Mouse (Mus musculus) T-helper 1 cell (primary cell): ENCODE measurements around the gene Cycs.

Source experiments
- in situ Hi-C: fragments of 300-600 bp; cut with MboI, MseI; formaldehyde crosslinking; loops from one replicate; pipeline ENCODE4 v1.15.1; 2025; ENCODE audit warnings: high pct_unique_total_duplicates

The Cycs gene

DNA sequence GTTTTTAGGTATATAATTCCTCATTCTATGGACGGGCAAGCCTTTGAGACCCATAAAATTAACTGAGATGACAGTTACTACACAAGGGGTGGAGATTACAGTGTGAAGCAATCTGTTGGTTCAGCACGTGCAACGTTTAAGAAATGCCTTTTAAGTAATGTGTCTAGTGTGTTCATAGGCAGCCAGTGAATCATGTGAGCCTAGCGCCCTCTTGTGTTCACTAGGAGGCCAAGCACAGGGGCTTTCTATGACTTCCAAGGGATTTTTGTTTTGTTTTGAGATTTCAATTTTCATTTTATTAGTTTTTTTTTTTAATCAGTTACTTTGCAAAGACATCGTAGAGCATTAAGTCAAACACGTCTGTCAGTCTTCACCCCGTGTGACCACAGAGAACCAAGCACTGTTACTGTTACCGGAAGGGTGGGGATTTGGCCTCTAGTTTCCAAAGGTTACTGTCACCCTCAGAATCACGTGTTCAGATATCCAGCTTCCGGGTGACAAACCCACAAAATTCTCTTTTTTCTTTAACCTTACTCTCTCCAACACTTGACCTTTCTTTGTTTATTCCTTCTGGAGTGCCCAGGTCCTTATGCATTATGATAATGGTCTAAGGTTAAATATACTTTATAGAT lies 20.8 kb downstream of the Cycs start:
- in situ Hi-C loops: no loop called here

DNA sequence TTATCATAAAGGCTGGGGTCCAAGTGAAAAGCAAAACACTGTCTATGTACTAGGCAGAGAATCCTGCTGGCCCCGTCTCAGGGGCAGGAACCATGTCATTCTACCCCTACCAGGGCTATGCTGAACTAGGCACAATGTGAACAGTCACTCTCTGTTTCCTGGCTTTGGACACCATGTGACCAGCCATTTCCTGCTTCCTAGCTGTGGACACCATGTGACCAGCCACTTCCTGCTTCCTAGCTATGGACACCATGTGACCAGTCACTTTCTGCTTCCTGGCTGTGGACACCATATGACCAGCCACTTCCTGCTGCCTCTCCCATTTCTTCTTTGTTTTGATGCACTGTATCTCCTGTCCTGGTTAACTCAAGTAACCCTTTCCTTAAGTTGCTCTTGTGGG lies 23.8 kb downstream of the Cycs start:
- in situ Hi-C loops: no loop called here

DNA sequence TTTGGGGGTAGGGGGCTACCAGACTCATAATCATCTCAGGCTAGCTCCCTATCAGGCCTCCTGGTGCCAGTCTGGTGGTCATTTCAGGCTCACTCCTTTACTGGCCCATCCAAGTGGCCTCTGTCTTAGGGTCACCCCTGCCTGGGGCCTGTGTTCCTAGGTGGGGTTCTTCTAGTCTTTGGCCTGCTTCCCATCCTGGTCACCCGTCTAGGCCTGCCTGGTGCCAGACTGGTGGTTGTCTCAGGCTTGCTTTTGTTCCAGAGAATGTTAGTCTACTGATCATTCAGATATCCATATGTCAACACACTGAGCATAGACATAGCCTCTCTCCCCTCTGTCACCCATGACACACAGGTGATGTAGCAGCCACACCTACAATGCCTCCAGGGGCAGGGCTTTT lies 26.7 kb downstream of the Cycs start:
- in situ Hi-C loops: loop anchor here (5.0 kb wide), 1 partner anchor 237 kb away; no protein-coding TSS in a partner anchor

DNA sequence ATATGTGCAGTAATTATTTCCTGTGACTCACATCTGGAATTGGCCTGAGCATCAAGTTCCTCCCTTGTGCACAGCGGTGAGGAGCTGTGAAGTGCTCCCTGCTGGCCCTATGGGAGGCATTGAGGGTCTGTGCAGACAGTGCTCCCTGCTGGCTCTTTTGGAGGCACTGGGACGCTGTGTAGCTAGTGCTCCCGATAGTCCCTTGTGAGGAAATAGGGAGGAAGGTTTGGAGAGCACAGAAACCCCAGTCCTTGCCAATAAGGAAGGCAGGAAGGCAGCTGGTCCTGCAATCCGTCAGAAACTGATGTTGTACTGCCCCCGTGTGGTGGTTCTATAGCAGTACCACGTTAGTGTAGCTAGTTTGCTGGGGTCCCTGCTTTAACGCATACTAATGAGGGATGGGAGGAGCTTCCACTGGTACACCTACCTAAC lies 29.9 kb downstream of the Cycs start:
- in situ Hi-C loops: loop anchor here (5.0 kb wide), 1 partner anchor 234 kb away; no protein-coding TSS in a partner anchor

DNA sequence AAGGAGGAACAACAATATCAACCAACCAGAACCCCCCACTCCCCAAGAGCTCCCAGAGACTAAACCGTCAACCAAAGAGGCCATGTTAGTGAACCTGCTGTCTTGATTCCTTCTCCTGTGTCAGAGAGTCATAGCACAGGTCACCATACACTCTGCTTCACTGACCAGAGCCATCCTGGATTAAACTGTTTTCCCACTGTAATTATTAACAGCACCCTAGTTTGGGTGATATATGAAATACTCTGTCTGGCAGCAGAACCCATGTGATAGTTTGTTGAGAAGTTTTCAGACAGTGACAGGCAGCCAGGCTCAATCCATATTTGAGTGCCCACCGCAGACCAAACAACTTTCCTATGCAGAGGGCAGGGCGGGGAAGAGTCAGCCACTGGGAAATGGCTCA lies 31.0 kb downstream of the Cycs start:
- in situ Hi-C loops: loop anchor here (5.0 kb wide), 1 partner anchor 233 kb away; no protein-coding TSS in a partner anchor

DNA sequence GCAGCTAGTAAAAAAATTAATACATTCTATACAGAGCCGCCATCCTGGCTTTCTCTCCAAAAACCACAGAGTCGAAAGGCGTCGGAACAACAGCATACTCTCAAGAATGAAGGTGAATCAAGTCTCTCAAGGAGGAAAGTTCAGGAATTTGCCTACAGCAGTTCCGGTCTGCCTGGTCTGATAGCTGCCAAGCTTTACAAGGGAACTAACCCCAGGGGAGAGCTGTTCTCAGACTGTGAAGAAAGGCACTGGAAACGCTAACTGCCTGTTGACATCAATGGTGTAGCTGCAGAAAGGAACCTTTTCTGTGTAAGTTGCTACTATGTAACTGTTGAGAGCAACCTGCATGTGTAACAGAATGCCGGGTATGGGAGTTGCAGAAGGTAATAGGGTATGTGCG lies 34.4 kb downstream of the Cycs start:
- in situ Hi-C loops: no loop called here

DNA sequence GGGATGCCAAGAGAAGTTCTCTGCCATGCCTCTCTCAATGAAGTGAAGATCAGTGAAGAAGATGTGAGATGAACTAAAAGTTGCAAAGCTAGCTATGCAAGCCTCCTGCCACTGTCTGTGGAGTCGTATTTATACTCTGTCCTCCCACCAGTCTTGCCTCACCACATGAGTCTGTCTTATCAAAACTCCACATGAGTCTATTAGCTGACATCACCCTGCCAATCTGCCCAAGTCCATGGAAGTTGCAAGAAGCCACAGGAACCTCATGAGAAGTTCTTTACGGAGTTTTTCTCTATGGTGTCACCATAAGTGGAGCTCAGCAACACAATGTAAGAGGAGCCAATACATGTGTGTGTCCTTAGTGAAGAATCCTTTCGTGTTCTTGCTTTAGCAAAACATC lies 35.3 kb downstream of the Cycs start:
- in situ Hi-C loops: no loop called here

DNA sequence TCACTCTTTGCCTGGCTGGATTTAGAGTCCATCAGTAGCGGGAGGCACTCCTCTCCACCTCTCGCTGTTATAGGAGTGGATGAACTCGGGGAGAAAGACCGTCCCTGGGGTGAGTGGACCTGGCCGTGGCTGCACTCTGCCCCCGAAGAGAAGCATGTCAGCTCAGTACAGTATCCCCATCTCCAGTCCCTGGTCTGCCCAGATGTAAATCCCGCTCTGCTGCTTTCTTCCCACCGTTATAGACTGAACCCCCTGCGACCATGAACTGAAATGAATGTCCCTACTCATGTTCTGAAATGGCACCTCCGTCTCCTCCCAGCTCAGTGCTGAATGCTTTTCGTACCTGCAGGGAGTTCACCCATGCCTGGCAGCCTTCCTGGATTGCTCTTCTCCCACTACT lies 37.1 kb downstream of the Cycs start:
- in situ Hi-C loops: no loop called here

DNA sequence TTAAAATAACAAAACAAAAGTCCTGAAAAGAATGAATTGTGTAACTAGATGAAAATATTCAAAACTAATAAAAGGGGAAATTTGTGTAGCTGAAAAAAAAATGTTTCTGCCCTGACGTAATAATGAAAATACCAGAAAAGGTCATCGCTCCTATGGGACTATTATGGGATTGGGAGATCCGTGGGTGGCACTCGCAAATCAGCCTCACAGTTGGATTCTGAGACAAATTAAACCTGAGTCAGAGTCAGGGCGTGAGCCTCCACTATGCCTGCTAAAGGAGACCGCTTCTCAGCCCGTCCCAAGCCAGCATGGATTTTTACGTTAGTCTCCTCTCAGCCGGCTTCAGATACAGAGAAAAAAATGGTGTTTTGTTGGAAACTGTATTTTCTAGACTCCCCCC lies 38.9 kb downstream of the Cycs start:
- in situ Hi-C loops: no loop called here

DNA sequence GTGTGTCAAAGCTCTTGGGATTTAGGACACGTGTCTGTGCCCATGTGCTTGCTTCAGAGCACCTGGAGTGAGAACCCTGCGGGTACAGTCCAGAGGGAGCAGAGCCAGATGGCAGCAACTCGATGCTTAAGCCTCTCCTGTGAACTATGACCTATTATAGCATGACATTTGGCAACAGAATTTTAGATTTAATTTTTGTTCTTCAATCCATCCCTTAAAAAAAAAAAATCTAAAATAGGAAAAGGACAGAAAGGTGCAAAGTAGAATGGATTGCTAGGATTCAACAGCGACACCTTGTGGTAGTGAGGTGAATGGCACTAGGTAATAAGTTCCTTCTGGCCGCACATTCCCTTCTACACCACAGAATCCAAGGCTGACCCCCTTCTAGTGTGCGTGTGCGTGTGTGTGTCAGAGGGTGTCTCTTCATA lies 39.7 kb downstream of the Cycs start:
- in situ Hi-C loops: no loop called here

DNA sequence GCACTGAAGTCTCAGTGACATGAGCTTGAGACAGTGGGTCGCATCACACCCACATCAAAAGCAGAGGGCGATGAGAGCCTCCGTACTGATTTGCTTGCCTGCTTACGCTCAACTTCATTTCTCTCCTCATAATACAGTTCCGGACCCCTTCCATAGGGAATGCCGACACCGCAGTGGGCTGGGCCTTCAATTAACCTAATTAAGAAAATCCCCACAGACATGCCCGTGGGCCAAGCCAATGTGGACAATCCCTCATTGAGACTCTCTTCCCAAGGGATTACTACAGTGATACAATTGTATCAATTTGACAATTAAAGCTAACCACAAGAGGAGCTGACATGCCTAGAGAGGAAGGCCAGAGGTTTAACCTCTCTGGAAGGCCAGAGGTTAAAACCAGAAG lies 40.5 kb downstream of the Cycs start:
- in situ Hi-C loops: no loop called here

DNA sequence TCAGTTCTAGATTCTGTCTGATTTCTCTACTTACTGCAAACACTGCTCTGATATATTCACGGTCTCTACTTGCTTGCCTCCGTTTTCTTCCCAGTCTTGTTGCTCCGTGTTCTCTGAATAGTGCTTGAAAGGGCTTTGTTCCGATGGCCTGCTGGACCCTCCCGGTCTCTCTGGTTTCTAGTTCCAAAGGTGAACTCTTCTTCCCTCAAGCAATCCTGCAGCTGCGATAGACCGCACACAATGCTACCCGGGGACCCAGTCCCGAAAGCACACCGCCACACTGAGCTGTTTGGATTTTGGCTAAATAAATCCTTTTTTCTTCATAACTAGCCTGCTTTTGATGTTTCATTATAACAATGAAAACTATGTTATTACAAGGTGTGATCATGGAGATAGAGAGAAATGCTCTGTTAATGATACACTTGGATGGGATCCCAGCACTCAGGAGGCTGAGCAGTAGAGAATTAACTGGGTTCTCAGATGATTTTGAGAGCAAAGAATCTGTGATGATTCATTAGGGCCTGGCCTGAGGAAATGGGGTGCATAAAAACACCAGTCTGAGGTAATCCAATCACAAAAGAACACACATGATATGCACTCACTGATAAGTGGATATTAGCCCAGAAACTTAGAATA lies 42.0 kb downstream of the Cycs start:
- in situ Hi-C loops: no loop called here

DNA sequence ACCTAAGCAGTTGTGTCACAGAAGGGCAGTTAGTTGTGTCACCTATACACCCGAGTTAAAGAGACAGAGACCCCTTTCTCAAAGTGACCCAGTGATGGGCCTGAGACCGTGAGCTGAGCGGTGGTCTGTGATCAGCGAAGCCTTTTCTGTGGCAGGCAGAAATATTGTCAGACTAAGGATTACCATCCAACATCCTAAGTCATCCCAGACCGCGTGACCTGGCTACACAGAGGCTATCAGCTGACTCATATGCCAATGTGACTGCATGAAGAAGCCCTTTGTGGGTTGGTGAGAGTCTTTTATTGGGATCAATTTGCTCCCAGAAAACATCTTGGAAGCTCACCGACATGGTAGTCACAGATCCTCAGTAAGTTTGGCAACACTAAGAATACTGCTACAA lies 43.6 kb downstream of the Cycs start:
- in situ Hi-C loops: no loop called here

DNA sequence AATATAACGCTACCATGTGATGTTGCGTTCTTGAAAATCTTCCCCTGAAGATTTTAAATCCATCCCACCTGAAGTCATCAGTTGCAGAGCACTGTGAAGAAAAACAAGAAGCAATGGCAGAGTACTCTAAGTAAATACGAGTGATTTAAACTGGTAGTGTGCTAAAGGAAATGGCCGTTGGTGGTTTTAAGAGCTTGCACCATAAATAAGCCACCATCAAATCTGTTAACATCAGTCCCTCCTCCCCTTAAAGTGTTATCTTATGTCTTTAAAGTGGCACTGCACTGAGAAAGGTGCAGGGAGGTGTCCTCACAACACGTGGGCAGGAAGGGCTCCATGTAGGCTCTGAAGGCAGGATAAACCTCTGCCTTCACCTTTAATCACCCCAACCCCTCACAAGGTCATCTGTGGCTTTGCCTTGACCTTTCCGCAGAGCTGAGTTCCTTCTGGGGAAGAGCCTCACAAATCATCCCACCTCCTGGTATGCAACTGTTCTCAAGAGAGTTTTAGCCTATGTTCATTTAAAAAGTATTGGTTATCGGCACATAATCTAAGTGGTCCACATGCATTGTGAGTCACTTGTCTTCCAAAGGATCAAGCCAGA lies 44.7 kb downstream of the Cycs start:
- in situ Hi-C loops: no loop called here

DNA sequence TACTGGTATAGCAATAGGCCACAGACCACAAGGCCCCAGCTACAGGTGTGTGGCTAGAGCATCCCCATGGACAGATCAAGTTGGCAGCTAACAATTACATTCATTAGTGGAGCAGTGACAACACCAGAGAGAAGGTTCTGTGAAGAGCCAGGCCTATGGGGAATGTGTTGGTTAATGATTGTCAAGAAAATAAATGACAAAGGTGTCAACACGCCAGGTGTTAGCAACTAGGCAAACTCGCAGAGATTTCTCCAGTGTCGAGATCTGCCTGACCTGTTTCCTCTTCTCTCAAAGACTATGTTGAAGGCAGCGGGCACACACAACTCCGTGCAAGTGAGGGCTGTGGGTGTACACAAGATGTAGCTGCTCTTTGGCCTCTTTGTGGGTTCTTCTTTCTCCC lies 46.2 kb downstream of the Cycs start:
- in situ Hi-C loops: no loop called here

DNA sequence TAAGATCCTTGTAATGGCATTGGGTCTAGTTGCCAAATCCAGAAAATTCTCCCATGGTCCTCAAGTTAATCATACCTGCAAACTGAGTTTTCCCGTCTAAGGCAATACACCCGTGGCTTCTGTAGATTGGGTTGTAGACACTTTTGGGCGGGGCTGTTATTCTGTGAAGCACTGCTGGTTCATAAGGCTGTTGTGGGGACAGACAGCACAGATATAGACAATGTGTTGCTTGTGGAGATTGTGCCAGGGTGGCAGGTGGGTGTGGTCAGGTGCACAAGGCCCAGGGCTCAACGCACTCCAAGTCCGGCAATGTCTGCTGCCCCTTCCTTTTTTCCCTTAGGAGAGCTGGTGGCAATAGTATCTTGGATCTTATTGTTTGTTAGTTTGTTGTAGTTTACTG lies 48.0 kb downstream of the Cycs start:
- in situ Hi-C loops: no loop called here
